Mouse (Mus musculus): ENCODE data around the gene Slc1a2.

Gene Slc1a2

DNA sequence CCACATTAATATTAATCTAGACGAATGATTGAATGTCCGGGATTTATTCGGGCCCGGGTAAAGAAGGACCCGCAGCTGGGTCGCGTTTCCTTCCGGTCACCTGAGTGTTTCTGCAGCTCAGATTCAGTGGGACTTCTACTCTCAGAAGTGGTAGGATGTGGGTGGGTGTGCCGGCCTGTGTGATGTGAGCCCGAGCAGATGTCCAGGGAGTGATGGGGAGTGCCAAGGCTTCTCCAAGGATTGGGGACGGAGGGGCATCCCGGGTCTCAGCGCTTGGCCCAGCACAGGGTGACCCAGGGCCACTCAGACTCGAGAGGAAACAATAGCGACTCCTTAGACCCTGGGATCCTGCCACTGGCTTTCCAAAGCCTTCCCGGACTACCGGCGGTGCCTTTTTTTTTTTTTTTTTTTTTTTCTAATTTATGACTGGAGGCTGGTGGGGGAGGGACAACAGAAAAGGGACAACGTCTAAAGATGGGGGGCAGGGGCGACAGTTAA lies at the start of gene Slc1a2:
Gene Slc1a2, plus strand, starts transcription at position 497 of the 498 bp plus-strand sequence.
- WGBS = under 1% methylated on average over 20 of the region's 20 CpGs

GRCm38 (mm10) chr2:102610485-102610884 lies 48.0 kb upstream of the Slc1a2 start:
- 58% methylated on average over 4 of the region's 4 CpGs for WGBS

GRCm38 (mm10) chr2:102616637-102617036 lies 41.8 kb upstream of the Slc1a2 start:
- 42% methylated on average over 2 of the region's 2 CpGs for WGBS

DNA sequence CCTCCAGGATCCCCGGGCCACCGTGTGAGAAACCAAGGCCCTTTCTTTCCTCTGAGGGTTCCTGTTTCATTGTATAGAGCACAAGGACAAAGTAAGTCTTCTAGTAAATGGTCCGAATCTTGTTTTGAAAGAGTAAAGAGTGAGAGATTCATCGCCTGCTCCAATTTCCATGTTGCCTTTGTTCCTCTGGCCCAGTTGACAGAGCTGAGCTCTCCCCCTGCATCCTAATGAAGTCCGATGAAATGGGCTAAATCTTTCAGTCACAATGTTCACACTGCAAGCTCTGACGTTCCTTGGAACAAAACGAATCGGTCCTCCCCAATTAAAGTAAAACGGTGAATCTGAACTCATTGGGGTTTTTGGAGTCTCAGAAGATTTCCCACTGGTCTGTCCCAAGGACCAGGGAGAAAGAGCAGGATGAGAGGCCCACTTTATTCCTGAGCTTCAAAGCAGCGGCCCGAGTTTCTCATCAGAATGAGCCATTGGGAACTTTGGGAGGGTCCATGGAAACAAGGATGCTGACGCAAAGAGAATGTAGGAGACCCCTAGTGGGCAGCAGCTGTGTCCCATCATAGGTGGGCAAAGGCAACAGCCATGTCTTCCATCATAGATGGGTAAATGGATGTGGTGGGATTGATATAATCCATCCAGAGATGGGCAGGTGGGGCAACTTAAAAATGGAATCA lies 37.6 kb upstream of the Slc1a2 start:
- 57% methylated on average over 12 of the region's 12 CpGs for WGBS

GRCm38 (mm10) chr2:102622176-102622575 lies 36.3 kb upstream of the Slc1a2 start:
- WGBS = 68% methylated on average over 5 of the region's 5 CpGs

DNA sequence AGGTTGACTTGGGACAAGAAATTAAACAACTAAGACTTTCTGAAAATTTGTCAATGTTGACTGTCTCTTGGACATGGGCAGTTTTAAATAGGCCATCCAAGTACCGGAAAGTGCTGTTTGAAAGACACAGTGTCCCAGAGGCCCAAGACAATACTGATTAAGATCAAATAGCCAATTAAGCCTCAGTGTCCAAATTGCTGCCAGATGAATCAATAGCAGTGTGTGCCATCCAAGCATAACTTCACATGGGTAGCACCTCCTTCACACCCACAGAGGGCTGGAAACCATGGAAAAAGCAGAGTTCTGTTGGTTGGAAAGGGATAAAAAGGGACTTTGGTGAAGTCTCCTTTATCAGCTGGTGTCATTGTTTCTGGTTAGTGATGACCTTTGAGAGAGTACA lies 33.9 kb upstream of the Slc1a2 start:
- WGBS = 79% methylated on average over 1 of the region's 1 CpGs

GRCm38 (mm10) chr2:102632361-102632760 lies 26.1 kb upstream of the Slc1a2 start:
- 51% methylated on average over 4 of the region's 4 CpGs for WGBS

DNA sequence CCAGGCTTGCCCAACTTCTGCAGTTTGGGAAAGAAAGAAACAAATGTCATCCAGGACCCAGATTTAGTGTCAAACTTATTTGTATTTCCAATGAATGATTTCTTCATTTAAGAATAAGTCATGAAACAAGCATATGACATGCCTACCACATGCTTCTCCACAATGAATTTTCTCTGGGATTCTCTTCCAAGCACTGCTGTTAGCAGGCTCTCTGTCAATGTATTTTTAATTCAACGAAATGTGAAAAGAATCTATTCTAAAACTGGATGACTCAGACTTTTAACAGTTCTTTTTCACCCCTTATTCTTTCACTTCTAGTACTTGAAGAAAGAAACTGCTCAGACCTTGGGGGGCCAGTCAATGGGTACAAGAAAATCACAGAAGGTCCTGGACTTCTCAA lies 24.4 kb upstream of the Slc1a2 start:
- whole genome bisulfite sequencing = 26% methylated on average over 1 of the region's 1 CpGs

DNA sequence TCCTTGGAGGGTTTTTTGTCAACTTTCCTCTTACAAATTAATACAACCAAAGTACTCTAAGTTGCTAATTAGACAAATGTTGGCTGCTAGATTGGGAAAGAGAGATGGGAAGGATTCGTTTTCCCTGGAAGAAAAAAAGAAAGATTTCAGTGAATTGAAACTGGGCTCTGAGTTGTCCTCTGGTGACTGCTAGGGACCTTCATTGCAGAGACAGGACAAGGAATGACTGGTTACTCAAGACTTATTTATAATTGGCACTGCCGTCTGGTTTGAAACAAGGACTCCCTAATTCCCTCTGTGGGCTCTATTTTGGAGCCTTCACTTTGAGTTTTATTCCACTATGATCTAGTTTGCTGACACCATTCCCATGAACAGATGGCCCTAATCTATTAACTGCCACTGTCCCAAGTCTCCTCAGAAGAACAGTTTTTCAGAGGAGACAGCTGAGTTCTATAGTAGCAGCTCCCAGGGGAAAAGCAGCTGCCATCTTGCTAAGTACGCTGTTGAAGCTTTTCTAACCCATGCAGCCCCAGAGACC lies 22.9 kb upstream of the Slc1a2 start:
- WGBS = 31% methylated on average over 3 of the region's 3 CpGs

DNA sequence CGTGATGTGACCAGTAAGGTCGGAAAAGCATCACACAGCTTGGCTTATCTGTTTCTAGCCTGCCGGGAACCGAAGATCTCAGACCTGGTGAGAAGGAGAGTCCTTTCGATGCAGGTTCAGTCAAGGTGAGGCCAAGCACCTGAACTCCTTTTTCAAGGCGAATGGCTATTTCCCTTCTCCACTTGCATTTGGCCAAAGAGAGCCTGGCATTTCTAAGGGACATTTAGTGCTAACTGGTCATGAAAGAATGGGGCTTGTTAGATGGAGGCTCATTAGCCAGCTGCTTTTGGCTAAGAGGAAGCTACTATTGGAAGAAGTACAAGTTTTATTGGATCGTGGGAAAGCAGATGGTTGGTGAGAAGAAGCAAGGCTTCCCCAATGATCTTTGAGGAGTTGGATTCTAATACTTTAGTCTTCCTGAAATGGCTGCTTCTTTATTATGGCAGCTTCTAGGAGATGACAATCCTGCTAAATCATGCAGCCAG lies 22.3 kb upstream of the Slc1a2 start:
- 71% methylated on average over 7 of the region's 7 CpGs for WGBS

- 56% methylated on average over 5 of the region's 5 CpGs for WGBS
Measured at GRCm38 (mm10) chr2:102638140-102638539, 20.3 kb upstream of the Slc1a2 start.

DNA sequence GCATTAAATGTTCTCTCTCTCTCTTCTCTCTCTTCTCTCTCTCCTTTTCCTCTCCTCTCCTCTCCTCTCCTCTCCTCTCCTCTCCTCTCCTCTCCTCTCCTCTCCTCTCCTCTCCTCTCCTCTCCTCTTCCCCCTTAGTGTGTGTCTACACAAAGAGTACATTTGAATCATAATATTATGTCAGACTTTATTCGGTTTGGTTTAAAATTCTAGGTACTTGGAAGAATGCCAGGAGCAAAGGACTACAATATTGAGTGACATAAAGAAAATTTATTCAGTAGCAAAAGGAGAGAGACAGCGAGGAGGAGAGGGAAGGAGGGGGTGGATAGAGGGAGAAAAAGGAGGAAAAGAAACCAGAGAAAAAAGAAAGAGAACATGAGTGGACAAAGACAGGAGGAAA lies 19.8 kb upstream of the Slc1a2 start:
- WGBS = 29% methylated on average over 2 of the region's 2 CpGs

- WGBS = 71% methylated on average over 10 of the region's 10 CpGs
Measured at GRCm38 (mm10) chr2:102648845-102649500, 9.5 kb upstream of the Slc1a2 start.

DNA sequence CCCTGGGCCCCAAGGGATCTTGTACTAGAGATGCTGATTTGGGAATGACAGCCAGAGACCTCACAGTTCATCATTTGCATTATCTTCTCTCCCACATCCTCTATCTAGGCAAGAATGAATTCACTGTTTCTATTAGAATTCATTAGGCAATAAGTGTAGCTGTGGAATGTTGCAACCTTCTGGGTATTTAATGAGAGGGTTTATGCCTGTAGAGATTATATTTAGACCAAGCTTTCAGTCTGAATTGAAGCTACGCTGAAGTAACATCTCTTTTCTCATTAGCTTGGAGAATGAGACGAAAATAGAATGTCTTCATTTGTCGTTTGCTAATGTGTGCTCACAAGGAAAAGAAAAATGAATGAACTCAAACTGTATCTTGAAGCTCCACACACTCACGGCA lies 8.1 kb upstream of the Slc1a2 start:
- 30% methylated on average over 4 of the region's 4 CpGs for WGBS

- 63% methylated on average over 8 of the region's 8 CpGs for WGBS
Measured at GRCm38 (mm10) chr2:102655966-102656725, 2.3 kb upstream of the Slc1a2 start.

DNA sequence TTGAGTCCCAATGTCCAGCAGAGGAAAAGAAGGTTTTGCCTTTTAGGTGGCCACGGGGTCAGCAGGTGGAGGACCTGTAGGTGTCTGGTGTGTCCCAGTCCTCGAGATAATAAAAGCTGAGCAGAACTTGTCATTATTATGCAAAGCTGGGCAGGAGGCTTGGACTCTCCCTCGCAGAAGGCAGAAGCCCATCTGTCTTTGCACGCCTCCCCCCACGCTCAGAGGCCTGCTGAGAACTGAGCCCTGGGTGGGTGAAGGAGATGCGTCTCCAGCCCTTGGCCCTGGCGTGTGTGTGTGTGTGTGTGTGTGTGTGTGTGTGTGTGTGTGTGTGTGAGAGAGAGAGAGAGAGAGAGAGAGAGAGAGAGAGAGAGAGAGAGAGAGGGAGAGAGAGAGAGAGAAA lies 733 bp upstream of the Slc1a2 start:
- 14% methylated on average over 7 of the region's 7 CpGs for WGBS

DNA sequence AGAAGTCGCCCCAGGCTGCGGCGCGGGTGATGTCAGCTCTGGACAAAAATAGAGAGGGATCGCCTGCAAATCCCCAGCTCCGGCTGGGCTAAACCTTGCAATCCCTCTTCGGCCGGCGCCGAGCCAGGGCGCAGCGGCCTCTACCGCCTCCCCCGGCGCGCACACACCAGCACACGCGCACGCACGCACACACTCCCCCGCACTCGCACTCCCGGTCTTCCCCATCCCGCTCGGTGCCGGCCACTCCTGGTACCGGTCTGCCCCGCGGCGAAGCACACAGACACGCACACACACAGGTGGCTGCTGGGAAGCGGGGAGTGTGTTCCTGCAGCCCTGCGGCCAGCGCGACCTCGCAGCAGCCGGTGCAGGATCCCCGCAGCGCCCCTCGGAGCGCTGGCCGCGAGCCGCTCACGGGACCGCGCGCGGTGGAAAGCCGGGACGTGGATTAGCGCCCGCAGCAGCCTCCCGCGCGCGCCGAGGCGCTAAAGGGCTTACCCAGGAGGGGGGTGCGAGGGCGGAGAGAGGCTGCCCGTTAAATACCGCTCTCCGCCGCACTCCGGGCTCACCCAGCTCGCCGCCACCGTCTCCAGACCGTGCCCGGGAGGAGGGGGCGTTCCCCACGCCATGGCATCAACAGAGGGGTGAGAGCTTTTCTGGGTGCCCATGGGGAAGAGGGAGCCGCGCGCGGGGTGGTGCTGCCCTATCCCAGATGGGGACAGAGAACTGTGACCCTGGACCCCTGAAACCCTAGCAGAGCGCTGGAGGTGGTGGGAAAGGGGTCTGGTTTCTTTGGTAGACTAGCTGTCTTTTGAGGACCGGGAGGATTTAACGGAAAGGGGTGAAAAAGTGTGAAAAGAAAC lies 432 bp downstream of the Slc1a2 start:
- WGBS = under 1% methylated on average over 80 of the region's 80 CpGs

DNA sequence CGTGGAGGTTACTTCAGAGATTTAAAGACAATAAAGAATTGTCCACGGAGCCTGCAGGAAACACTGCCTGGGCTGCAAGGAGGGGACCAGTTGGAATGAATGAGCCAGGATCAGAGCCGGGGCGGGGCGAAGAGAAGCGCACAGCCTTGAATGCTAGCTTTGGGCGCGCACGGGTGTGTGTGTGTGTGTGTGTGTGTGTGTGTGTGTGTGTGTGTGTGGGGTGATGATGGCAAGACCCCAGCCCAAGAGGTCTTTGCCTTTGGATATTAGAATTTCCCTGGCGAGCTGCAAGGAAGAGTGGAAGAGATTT lies 1.0 kb downstream of the Slc1a2 start:
- WGBS = 1% methylated on average over 10 of the region's 10 CpGs

DNA sequence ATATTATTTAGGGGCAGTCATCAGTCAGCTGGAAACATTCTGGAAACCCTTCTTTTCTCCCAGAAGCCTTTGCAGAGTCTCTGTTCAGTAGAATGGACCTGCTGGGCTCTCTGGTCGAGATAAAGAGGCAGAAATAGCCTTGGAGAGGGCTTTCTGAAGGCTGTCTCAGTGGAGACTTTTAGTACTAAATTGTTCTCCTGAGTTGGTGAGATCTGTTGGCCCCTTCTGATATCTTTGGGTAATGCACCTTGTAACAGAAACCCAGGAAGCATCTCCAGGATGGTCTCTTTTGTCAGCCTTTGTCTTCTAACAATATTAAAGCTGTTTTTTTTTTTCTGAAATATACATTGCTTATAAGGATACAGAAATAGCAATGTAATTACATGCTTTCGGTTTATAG lies 2.6 kb downstream of the Slc1a2 start:
- WGBS = 21% methylated on average over 2 of the region's 2 CpGs

DNA sequence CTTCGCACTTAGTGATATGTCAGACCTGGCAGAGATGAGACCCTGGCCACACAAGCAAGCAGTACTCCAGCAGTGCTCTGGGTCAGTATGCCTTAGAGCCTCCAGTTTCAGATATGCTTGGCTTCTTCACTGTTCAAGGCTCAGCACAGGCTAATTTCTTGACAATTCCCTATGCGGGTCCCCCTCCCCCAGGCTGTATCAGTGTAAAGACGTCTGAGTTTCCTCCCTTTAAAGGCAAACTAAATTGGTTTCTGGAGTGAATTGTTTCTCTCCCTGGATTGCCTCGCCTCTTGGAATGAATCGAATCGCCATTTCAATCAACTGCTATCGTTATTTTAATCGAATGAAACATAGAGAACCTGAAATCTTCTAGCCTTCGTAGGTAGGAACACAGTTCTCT lies 4.5 kb downstream of the Slc1a2 start:
- WGBS = 30% methylated on average over 9 of the region's 9 CpGs

DNA sequence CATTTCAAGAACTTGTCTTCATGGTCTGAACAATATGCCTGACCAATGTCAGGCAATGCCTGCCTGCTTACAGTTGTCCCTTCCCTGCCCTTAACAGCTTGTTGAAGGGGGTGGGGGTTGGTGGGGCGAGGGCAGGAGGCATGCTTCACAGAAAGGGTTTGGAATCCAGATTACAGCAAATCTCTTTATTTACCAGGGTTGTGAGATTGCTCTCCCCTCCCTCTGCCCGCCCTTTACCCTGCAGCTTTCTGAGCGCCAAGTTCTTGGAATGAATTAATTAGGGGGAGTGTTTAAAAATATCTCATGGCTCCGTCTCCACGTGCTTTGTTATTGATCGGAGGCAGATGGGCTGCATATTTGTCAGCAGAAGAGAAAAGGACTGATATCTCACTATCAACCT lies 4.9 kb downstream of the Slc1a2 start:
- 16% methylated on average over 6 of the region's 6 CpGs for WGBS
